13 mouse cellular contexts compared by ENCODE assay signal in the genomic region with DNA sequence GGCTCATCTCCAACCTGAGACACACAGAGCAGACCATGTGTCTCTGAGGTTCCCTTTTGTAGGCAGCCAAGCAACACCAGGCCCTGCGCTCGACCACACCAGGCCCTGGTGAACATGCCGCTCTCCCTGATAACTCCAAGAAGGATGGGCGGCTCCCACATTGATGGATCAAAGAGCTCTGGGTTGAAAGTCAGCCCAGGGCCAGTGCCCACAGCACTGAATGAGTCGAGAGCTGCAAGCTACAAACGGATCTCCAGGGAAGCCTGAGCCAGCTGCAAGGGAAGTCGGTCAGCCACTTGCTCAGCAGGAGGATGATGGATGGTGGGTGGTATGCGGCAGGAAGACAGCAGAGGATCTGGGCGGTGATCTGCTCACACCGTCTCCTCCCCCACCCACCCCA. TPM values are rescaled to one million over a fixed set of nuclear protein-coding genes. Genes with fewer than 3 reads are reported as not detected.
DNase-seq lines count a peak whose midpoint lies in the region; ATAC-seq and TF ChIP-seq lines count a peak whose summit lies in the region.
"Had no signal": no experiment of that assay in that cellular context is flagged by ENCODE, and none has a peak within 500 bp of the region (broad histone marks: within the 10 kb centered on the region; RNA-seq: fewer than 3 reads in every experiment).

No protein-coding gene starts in this region.

- TF ChIP-seq CTCF in intestine, postnatal 0 days (IDR thresholded peaks at IDR 0.05; ENCODE audit: low read depth) = no peak
- TF ChIP-seq CTCF in stomach, postnatal 0 days (IDR thresholded peaks at IDR 0.05; ENCODE audit: low read depth) = no peak

- no peak for ATAC-seq in intestine, embryonic 14.5 days (replicated peaks; ENCODE audit: low FRiP score, low TSS enrichment, low read depth)
- no peak for ATAC-seq in intestine, postnatal 0 days
- no peak for ATAC-seq in stomach, postnatal 0 days (ENCODE audit: low FRiP score, low TSS enrichment)
- no peak for ATAC-seq in megakaryocyte-erythroid progenitor cell, adult 5-6 weeks (replicated peaks; ENCODE audit: low FRiP score, low TSS enrichment, poor library complexity, severe bottlenecking)
- ATAC-seq: Patski had no signal

- no peaks in the 10 kb centered on the region; the same call in 1 of the 2 replicates for H3K4me1 ChIP-seq in intestine, embryonic 14.5 days (replicated peaks; ENCODE audit: control insufficient read depth, insufficient read depth, low read length)
- H3K4me1 ChIP-seq in intestine, postnatal 0 days (replicated peaks; ENCODE audit: control insufficient read depth, insufficient read depth, low read length) = no peaks in the 10 kb centered on the region
- no peaks in the 10 kb centered on the region for H3K4me1 ChIP-seq in stomach, postnatal 0 days (replicated peaks; ENCODE audit: control insufficient read depth, insufficient read depth)

- peaks cover 62% of the 10 kb centered on the region for H3K36me3 ChIP-seq in intestine, embryonic 14.5 days (ENCODE audit: control insufficient read depth, insufficient read depth, low read length)
- H3K36me3 ChIP-seq in intestine, postnatal 0 days (ENCODE audit: control insufficient read depth, insufficient read depth) = peaks cover 57% of the 10 kb centered on the region
- H3K36me3 ChIP-seq in stomach, postnatal 0 days (ENCODE audit: control insufficient read depth, insufficient read depth, low read length) = peaks cover 35% of the 10 kb centered on the region

- H3K9ac ChIP-seq in intestine, embryonic 14.5 days (ENCODE audit: low read length) = peak overlapping the region; percentile 10; the same call in 1 of the 2 replicates
- H3K9ac ChIP-seq in intestine, postnatal 0 days (ENCODE audit: low read depth, low read length) = no peak overlapping the region
- 0 out of 2 replicates have a peak overlapping the region, but pooled peaks have one; percentile 23 for H3K9ac ChIP-seq in stomach, postnatal 0 days (ENCODE audit: low read length)

- H3K27ac ChIP-seq in intestine, embryonic 14.5 days (ENCODE audit: low read depth) = peak overlapping the region; percentile 38; the same call in 1 of the 2 replicates
- H3K27ac ChIP-seq in intestine, postnatal 0 days (ENCODE audit: low read depth, low read length) = no peak overlapping the region
- H3K27ac ChIP-seq in stomach, postnatal 0 days (replicated peaks) = no peak overlapping the region
- H3K27ac ChIP-seq: macrophage had no signal

- H3K9me3 ChIP-seq in intestine, embryonic 14.5 days (ENCODE audit: control insufficient read depth, low read length) = no peaks in the 10 kb centered on the region
- no peaks in the 10 kb centered on the region for H3K9me3 ChIP-seq in intestine, postnatal 0 days (ENCODE audit: control insufficient read depth)
- no peaks in the 10 kb centered on the region for H3K9me3 ChIP-seq in stomach, postnatal 0 days (ENCODE audit: control insufficient read depth, low read length)
- H3K9me3 ChIP-seq: heart, embryonic 10.5 days had no signal

- H3K4me2 ChIP-seq in intestine, embryonic 14.5 days (ENCODE audit: low read length) = no peak overlapping the region
- H3K4me2 ChIP-seq in intestine, postnatal 0 days (replicated peaks; ENCODE audit: low read depth) = no peak overlapping the region
- no peak overlapping the region for H3K4me2 ChIP-seq in stomach, postnatal 0 days (replicated peaks; ENCODE audit: low read depth)

- WGBS in intestine, embryonic 14.5 days = 32% methylated on average over 10 of the region's 10 CpGs
- 55% methylated on average over 10 of the region's 10 CpGs for WGBS in intestine, postnatal 0 days
- 35% methylated on average over 10 of the region's 10 CpGs for WGBS in stomach, postnatal 0 days

- no peaks in the 10 kb centered on the region for H3K27me3 ChIP-seq in intestine, embryonic 14.5 days (replicated peaks; ENCODE audit: control insufficient read depth, insufficient read depth, low read length)
- H3K27me3 ChIP-seq in intestine, postnatal 0 days (replicated peaks; ENCODE audit: control insufficient read depth, insufficient read depth, low read length) = no peaks in the 10 kb centered on the region
- no peaks in the 10 kb centered on the region for H3K27me3 ChIP-seq in stomach, postnatal 0 days (ENCODE audit: control insufficient read depth, insufficient read depth, low read length)
- H3K27me3 ChIP-seq: Patski had no signal

- peak; percentile 55 for DNase-seq in adrenal gland, postnatal 14 days
- no peak for DNase-seq in adrenal gland, postnatal 25 days
- no peak for DNase-seq in intestine, embryonic 14.5 days (ENCODE audit: low spot score)
- peak; percentile 43 for DNase-seq in right cerebral cortex, postnatal 25 days
- no peak for DNase-seq in right cerebral cortex, postnatal 4 days
- DNase-seq in stomach, postnatal 0 days (ENCODE audit: low spot score) = no peak
- DNase-seq: layer of hippocampus, adult 9-11 months had no signal

- no peak overlapping the region for H3K4me3 ChIP-seq in intestine, embryonic 14.5 days (ENCODE audit: low read depth, low read length)
- no peak overlapping the region for H3K4me3 ChIP-seq in intestine, postnatal 0 days (ENCODE audit: low read depth, low read length)
- no peak overlapping the region for H3K4me3 ChIP-seq in stomach, postnatal 0 days (ENCODE audit: low read depth, low read length)
- H3K4me3 ChIP-seq: erythroblast, embryonic 14.5 days; heart, embryonic 10.5 days had no signal

- TF ChIP-seq EP300 in stomach, postnatal 0 days (optimal IDR thresholded peaks at IDR 0.05) = no peak

RNA-seq across cellular contexts. Expression of gene Ap5z1, which starts 6.4 kb away (rescaled TPM):
- 12.5 and 15.7 TPM in 2 replicates for total RNA-seq in adrenal gland, postnatal 14 days (2021)
- total RNA-seq in adrenal gland, postnatal 25 days (2021) = 17.7 and 28.4 TPM in 2 replicates
- polyA plus RNA-seq in intestine, embryonic 14.5 days (2014; fragmentation: Nextera tagmentation; extraction: Ambion mirVana) = 10.5 and 12.3 TPM in 2 replicates
- 9.0 and 9.8 TPM in 2 replicates for polyA plus RNA-seq in intestine, postnatal 0 days (2015; fragmentation: Nextera tagmentation; extraction: Ambion mirVana)
- polyA plus RNA-seq in stomach, postnatal 0 days (2015; fragmentation: Nextera tagmentation; extraction: Ambion mirVana) = 4.2 and 5.0 TPM in 2 replicates
- total RNA-seq in megakaryocyte-erythroid progenitor cell, adult 5-6 weeks (2014; fragmentation: Nextera tagmentation) = 16.4 and 25.5 TPM in 2 replicates
- total RNA-seq in megakaryocyte-erythroid progenitor cell, adult 5-6 weeks (2017) = 2.7 and 4.9 TPM in 2 replicates

RNA-seq across cellular contexts. Expression of gene Foxk1, which starts 56.0 kb away (rescaled TPM):
- total RNA-seq in adrenal gland, postnatal 14 days (2021) = 20.2 and 26.4 TPM in 2 replicates
- total RNA-seq in adrenal gland, postnatal 25 days (2021) = 24.2 and 27.3 TPM in 2 replicates
- polyA plus RNA-seq in intestine, embryonic 14.5 days (2014; fragmentation: Nextera tagmentation; extraction: Ambion mirVana) = 3.6 and 5.6 TPM in 2 replicates
- 2.6 and 4.5 TPM in 2 replicates for polyA plus RNA-seq in intestine, postnatal 0 days (2015; fragmentation: Nextera tagmentation; extraction: Ambion mirVana)
- 3.5 and 3.8 TPM in 2 replicates for polyA plus RNA-seq in stomach, postnatal 0 days (2015; fragmentation: Nextera tagmentation; extraction: Ambion mirVana)
- total RNA-seq in megakaryocyte-erythroid progenitor cell, adult 5-6 weeks (2014; fragmentation: Nextera tagmentation) = 12.3 and 17.0 TPM in 2 replicates
- total RNA-seq in megakaryocyte-erythroid progenitor cell, adult 5-6 weeks (2017) = 6.4 and 6.8 TPM in 2 replicates

Comparison
In these comparisons a context has a peak if more than half of its experiments do, and no peak if none do; other contexts are left out.
1. DNase-seq: peak in adrenal gland, postnatal 14 days (single experiment) and right cerebral cortex, postnatal 25 days (single experiment); none in adrenal gland, postnatal 25 days (single experiment), intestine, embryonic 14.5 days (single experiment), right cerebral cortex, postnatal 4 days (single experiment) and stomach, postnatal 0 days (single experiment).